Mouse (Mus musculus): ENCODE measurements around the gene Tpp1. TPM values are rescaled to one million over a fixed set of nuclear protein-coding genes. Genes with fewer than 3 reads are reported as not detected.

Gene Tpp1
- polyA plus RNA-seq, 1 experiment from 2014 or later, result 80.2 TPM

DNA sequence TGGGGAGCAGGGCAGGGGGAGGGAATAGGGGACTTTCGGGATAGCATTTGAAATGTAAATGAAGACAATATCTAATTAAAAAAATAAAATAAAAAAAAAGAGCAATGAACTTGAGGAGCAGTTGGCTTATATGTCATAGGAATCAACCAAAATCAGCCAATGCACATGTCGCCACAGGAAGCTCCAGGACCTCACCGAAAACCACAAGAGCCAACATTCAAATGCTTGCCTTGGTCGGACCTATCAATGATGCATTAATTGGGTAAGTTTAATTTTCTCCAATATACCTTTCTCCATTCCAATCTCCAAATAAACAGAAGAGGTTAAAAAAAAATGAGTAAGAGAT lies 25.1 kb downstream of the Tpp1 start:
- no peak for ATAC-seq (ENCODE audit: insufficient number of reproducible peaks, insufficient read depth, low FRiP score, low read depth)
- Histone ChIP-seq H3K4me2 (replicated peaks; ENCODE audit: low read depth, low read length) (no peak overlapping the region), H3K27me3 (ENCODE audit: control insufficient read depth, insufficient read depth, low read length) (no peaks in the 10 kb centered on the region), H3K36me3 (ENCODE audit: control insufficient read depth, insufficient read depth, low read length) (peaks cover 4% of the 10 kb centered on the region), H3K27ac (ENCODE audit: low read length) (no peak overlapping the region), H3K4me3 (ENCODE audit: low read depth, low read length) (no peak overlapping the region), H3K9ac (replicated peaks; ENCODE audit: low read depth, low read length) (no peak overlapping the region), H3K9me3 (ENCODE audit: control insufficient read depth, low read depth, low read length) (no peaks in the 10 kb centered on the region), H3K4me1 (ENCODE audit: control insufficient read depth, insufficient read depth, low read length) (no peaks in the 10 kb centered on the region)
- 95% methylated on average over 4 of the region's 4 CpGs for WGBS

DNA sequence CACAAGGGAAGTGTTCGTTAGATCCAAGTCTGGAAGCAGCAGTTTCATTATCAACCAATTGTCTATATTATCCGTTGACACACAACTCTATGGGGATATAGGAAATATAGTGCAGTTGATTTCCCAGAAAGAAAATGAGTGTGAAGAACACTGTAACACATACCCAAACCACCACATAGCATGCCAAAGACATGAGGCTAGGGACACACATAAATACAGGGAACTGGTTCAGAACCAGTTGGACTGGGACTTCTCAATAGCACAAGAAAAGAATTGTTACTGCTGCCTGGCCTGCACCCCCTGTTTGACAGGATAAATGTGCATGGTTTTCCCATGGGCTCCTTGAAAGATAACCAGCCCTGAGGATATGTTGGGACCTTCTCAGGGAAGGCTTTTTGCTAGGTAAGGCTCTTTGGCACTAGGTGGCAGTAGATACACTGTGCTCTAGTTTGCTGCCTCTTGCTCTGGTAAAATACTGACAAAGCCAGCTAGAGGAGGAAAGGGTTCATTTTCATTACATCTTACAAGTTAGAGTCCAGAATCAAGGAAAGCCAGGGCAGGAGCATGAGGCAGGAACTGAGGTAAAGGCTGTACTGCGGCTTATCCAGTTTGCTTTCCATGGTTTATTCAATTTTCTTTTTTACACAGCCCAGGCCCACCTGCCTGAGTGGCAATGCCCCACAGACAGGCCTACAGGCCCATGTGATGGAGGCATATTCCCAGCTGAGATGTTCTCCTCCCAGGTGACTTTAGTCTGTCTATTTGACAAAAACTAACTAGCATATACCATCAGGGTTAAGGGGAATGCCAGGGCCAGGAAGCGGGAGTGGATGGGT lies 25.7 kb downstream of the Tpp1 start:
- WGBS, result 80% methylated on average over 4 of the region's 4 CpGs
- H3K9ac ChIP-seq (replicated peaks; ENCODE audit: low read depth, low read length), result no peak overlapping the region
- peak; percentile 81 for ATAC-seq (ENCODE audit: insufficient number of reproducible peaks, insufficient read depth, low FRiP score, low read depth)

DNA sequence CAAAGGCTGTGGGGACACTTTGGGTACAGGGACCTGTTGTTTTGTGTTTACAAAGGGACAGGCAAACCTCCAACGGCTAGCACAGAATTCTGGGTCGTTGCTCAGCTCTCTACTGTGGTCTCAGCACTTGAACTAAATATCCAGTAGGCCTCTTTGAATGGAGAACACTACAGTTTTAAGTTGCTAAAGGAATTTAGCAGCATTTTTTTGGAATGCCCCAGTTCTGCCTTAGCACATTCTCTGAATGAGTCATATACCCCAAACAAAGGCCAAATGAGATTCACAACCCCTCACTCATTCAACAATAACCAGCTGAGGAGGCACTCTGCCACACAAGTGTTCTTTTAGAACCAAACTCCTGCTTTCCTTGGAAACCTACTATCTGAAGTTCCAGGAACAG lies 30.1 kb downstream of the Tpp1 start:
- no peak overlapping the region for H3K27ac ChIP-seq (ENCODE audit: low read length)
- H3K36me3 ChIP-seq (ENCODE audit: control insufficient read depth, insufficient read depth, low read length), result no peaks in the 10 kb centered on the region
- H3K27me3 ChIP-seq (ENCODE audit: control insufficient read depth, insufficient read depth, low read length), result no peaks in the 10 kb centered on the region
- H3K4me2 ChIP-seq (replicated peaks; ENCODE audit: low read depth, low read length), result no peak overlapping the region
- no peak for ATAC-seq (ENCODE audit: insufficient number of reproducible peaks, insufficient read depth, low FRiP score, low read depth)
- H3K4me3 ChIP-seq (ENCODE audit: low read depth, low read length), result no peak overlapping the region
- 61% methylated on average over 2 of the region's 2 CpGs for WGBS
- no peaks in the 10 kb centered on the region for H3K9me3 ChIP-seq (ENCODE audit: control insufficient read depth, low read depth, low read length)
- H3K9ac ChIP-seq (replicated peaks; ENCODE audit: low read depth, low read length), result no peak overlapping the region
- no peaks in the 10 kb centered on the region for H3K4me1 ChIP-seq (ENCODE audit: control insufficient read depth, insufficient read depth, low read length)

More for the DNA sequence above, 25.7 kb downstream of the Tpp1 start:
- no peaks in the 10 kb centered on the region for H3K9me3 ChIP-seq (ENCODE audit: control insufficient read depth, low read depth, low read length)
- H3K4me3 ChIP-seq (ENCODE audit: low read depth, low read length), result no peak overlapping the region
- H3K4me1 ChIP-seq (ENCODE audit: control insufficient read depth, insufficient read depth, low read length), result no peaks in the 10 kb centered on the region
- no peaks in the 10 kb centered on the region; the same call in none of the 2 replicates for H3K36me3 ChIP-seq (ENCODE audit: control insufficient read depth, insufficient read depth, low read length)
- H3K27me3 ChIP-seq (ENCODE audit: control insufficient read depth, insufficient read depth, low read length), result no peaks in the 10 kb centered on the region
- no peak overlapping the region for H3K27ac ChIP-seq (ENCODE audit: low read length)
- H3K4me2 ChIP-seq (replicated peaks; ENCODE audit: low read depth, low read length), result no peak overlapping the region

DNA sequence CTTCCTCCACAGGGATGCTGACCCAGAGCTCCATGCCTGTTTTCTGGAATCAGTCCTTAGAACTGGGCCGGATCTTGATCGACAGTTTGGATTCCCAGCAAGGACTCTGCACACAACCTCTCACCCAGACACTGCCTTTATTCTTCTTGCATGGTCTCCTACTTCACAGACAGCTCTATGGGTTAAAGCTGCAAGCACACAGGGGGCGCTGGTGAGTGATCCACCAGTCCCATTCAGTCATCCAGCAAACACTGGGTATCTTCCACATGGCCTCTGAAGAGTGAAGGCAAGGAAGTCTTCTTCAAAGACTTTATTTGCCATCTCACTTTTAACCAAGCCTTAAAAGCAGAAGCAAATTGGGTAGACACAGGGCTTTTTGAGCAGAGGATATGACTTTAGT lies 36.7 kb downstream of the Tpp1 start:
- no peaks in the 10 kb centered on the region for H3K27me3 ChIP-seq (ENCODE audit: control insufficient read depth, insufficient read depth, low read length)
- no peak overlapping the region for H3K4me2 ChIP-seq (replicated peaks; ENCODE audit: low read depth, low read length)
- H3K9ac ChIP-seq (replicated peaks; ENCODE audit: low read depth, low read length), result no peak overlapping the region
- no peak overlapping the region for H3K27ac ChIP-seq (ENCODE audit: low read length)
- no peaks in the 10 kb centered on the region for H3K9me3 ChIP-seq (ENCODE audit: control insufficient read depth, low read depth, low read length)
- no peaks in the 10 kb centered on the region for H3K4me1 ChIP-seq (ENCODE audit: control insufficient read depth, insufficient read depth, low read length)
- ATAC-seq (ENCODE audit: insufficient number of reproducible peaks, insufficient read depth, low FRiP score, low read depth), result no peak
- WGBS, result 57% methylated on average over 3 of the region's 3 CpGs
- H3K36me3 ChIP-seq (ENCODE audit: control insufficient read depth, insufficient read depth, low read length), result no peaks in the 10 kb centered on the region
- no peak overlapping the region for H3K4me3 ChIP-seq (ENCODE audit: low read depth, low read length)

DNA sequence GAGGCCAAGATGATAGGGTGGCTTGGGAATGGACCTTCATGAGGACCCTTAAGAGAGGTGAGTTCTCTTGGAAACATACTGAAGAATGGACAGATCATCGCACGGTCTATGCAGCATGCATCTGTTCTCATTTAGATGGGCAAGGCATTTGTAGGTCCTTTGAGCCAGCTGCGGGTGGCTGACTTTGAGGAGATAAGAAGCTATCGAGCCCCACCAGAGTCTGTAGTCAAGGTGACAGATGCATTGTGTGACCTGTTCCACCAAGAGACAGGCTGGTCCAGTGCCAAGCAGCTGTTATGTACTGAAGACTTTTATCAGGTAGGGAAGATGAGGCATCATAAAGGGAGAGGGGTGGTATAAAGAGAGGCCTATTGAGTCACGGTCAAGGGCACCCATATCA lies 43.3 kb downstream of the Tpp1 start:
- no peak overlapping the region for H3K27ac ChIP-seq (ENCODE audit: low read length)
- H3K36me3 ChIP-seq (ENCODE audit: control insufficient read depth, insufficient read depth, low read length), result no peaks in the 10 kb centered on the region
- WGBS, result 88% methylated on average over 5 of the region's 5 CpGs
- no peaks in the 10 kb centered on the region for H3K9me3 ChIP-seq (ENCODE audit: control insufficient read depth, low read depth, low read length)
- no peak overlapping the region for H3K9ac ChIP-seq (replicated peaks; ENCODE audit: low read depth, low read length)
- H3K4me3 ChIP-seq (ENCODE audit: low read depth, low read length), result no peak overlapping the region
- ATAC-seq (ENCODE audit: insufficient number of reproducible peaks, insufficient read depth, low FRiP score, low read depth), result no peak
- H3K4me2 ChIP-seq (replicated peaks; ENCODE audit: low read depth, low read length), result no peak overlapping the region
- no peaks in the 10 kb centered on the region for H3K27me3 ChIP-seq (ENCODE audit: control insufficient read depth, insufficient read depth, low read length)
- no peaks in the 10 kb centered on the region for H3K4me1 ChIP-seq (ENCODE audit: control insufficient read depth, insufficient read depth, low read length)

DNA sequence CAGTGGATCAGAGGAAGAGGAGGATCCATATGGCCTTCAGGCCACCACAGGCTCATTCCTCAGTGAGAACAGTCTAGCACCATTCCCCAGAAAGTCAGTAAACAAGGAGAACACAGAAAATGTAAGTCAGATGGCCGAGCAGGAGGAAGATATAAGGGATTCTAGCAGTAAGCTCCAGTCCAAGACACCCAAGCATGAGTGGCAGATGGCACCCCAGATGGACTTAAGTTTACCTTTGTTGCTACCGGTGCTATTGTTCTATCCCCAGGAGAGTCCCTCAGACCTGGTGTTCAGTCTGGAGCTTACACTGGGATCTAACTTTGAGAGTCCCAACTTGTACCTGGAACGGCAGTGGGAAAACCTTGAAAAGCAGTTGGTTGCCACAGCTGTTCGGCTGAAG lies 48.2 kb downstream of the Tpp1 start:
- no peak for ATAC-seq (ENCODE audit: insufficient number of reproducible peaks, insufficient read depth, low FRiP score, low read depth)
- no peak overlapping the region for H3K4me2 ChIP-seq (replicated peaks; ENCODE audit: low read depth, low read length)
- no peaks in the 10 kb centered on the region for H3K27me3 ChIP-seq (ENCODE audit: control insufficient read depth, insufficient read depth, low read length)
- no peak overlapping the region for H3K4me3 ChIP-seq (ENCODE audit: low read depth, low read length)
- no peak overlapping the region for H3K9ac ChIP-seq (replicated peaks; ENCODE audit: low read depth, low read length)
- H3K4me1 ChIP-seq (ENCODE audit: control insufficient read depth, insufficient read depth, low read length), result no peaks in the 10 kb centered on the region
- H3K36me3 ChIP-seq (ENCODE audit: control insufficient read depth, insufficient read depth, low read length), result no peaks in the 10 kb centered on the region
- no peak overlapping the region for H3K27ac ChIP-seq (ENCODE audit: low read length)
- no peaks in the 10 kb centered on the region for H3K9me3 ChIP-seq (ENCODE audit: control insufficient read depth, low read depth, low read length)
- WGBS, result 87% methylated on average over 4 of the region's 4 CpGs

DNA sequence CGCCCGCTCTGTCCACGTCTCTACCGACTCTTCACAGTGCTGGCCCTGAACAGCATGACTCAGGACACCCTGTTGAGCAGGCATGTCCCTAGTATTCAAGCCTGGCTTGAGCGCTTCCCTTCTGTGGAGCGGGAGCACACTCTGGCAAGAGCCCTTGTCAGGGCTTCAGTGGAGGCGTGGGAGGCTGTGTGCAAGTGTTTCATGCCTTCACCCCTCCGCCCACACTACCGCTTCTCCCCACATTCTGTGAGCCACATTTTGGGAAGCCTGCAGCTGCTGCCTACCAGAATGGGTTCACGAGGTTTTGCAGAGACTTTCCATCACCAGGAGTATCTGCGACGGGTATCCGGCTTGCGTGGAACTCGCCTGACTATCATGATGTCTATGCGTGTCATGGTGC lies 48.9 kb downstream of the Tpp1 start:
- no peak overlapping the region for H3K4me3 ChIP-seq (ENCODE audit: low read depth, low read length)
- ATAC-seq (ENCODE audit: insufficient number of reproducible peaks, insufficient read depth, low FRiP score, low read depth), result no peak
- H3K9ac ChIP-seq (replicated peaks; ENCODE audit: low read depth, low read length), result no peak overlapping the region
- no peaks in the 10 kb centered on the region for H3K4me1 ChIP-seq (ENCODE audit: control insufficient read depth, insufficient read depth, low read length)
- no peaks in the 10 kb centered on the region for H3K9me3 ChIP-seq (ENCODE audit: control insufficient read depth, low read depth, low read length)
- no peaks in the 10 kb centered on the region for H3K27me3 ChIP-seq (ENCODE audit: control insufficient read depth, insufficient read depth, low read length)
- H3K36me3 ChIP-seq (ENCODE audit: control insufficient read depth, insufficient read depth, low read length), result no peaks in the 10 kb centered on the region
- no peak overlapping the region for H3K4me2 ChIP-seq (replicated peaks; ENCODE audit: low read depth, low read length)
- no peak overlapping the region for H3K27ac ChIP-seq (ENCODE audit: low read length)
- WGBS, result 84% methylated on average over 16 of the region's 16 CpGs

All from stomach, embryonic 14.5 days (tissue).